Mouse (Mus musculus): ENCODE data around the gene Mrpl58.
"Not testable (repeated sequence)": the region's sequence is repeated elsewhere in the genome, so short reads cannot be mapped to it uniquely, and the experiment has no call there.

Gene Mrpl58

GRCm38 (mm10) chr11:115382891-115383290, 20.7 kb upstream of the Mrpl58 start:
- DNase-seq (ENCODE audit: low spot score) = peak; percentile 49

DNA sequence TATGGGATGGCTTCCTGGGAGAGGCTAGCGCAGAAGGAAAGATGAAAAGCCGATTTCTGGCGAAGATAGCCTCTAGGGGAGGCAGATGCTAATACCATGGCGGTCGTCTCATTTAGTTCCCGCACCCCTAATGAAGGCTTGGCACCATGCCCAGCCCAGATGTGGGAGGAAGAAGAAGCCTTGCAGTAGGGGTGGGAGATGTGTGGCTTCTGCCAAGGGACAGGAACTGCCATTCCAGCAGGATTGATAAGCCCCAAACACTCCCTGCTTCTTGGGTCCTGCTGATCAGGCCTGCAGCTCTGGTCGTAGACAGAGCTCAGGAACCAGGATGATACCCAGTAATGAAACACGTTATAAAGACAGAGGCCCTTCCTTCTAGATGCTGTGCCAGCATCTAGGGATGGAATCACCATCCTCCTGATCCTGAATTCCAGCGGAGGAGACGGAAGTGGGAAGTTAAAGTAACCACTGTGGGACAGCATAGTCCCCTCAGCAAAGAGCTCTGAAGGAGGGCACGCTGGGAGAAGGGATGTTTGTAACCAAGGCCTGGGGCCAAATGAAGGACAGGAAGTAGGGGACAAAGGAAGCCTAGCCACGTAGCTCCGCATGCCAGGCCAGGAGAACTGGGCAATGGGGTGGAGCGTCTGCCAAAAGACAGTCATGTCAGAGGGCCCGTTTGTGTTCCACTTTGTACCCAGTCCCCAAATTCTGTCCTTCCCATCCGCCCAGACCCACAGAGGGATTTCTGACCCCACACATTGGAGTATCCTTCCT, 19.7 kb upstream of the Mrpl58 start:
- peak; percentile 69 for DNase-seq (ENCODE audit: low spot score)

GRCm38 (mm10) chr11:115384587-115384986, 19.0 kb upstream of the Mrpl58 start:
- peak; percentile 24 for DNase-seq (ENCODE audit: low spot score)

GRCm38 (mm10) chr11:115386859-115387258, 16.7 kb upstream of the Mrpl58 start:
- not testable (repeated sequence) for DNase-seq (ENCODE audit: low spot score)

DNA sequence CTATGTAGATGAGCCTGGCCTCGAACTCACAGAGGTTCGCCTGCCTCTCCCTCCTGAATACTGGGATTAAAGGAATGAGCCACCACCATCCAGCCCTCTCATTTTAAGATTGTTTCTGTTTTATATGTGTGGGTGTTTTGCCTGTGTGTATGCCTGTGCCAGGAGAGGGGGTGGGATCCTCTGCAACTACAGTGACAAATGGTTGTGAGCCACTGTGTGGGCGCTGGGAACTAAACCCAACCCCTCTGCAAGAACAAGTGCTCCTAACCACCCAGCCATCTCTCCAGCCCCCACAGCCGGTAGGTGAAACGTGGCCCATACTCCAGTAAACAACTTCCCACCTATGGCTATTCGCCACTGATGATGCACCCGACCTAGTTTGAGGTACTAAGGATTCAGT, 12.2 kb upstream of the Mrpl58 start:
- no peak for DNase-seq (ENCODE audit: low spot score)

DNA sequence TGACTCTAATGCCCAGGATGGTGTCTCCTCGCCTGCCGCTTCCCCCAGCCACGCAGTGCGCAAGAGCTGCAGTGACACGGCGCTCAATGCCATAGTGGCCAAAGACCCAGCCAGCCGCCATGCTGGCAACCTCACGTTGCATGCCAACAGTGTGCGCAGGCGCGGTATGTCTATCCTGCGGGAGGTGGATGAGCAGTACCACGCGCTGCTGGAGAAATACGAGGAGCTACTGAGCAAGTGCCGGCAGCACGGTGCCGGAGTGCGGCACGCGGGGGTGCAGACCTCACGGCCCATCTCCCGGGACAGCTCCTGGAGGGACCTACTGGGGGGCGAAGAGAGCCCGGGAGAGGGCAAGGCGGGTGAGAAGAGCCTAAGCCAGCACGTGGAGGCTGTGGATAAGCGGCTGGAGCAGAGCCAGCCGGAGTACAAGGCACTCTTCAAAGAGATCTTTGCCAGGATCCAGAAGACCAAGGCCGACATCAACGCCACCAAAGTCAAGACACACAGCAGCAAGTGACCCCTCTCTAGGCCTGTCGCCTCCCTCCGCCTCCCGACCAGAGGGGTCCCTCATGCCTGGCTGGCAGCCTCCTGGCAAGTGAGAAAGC, 9.7 kb upstream of the Mrpl58 start:
- no peak for DNase-seq (ENCODE audit: low spot score)

- no peak for DNase-seq (ENCODE audit: low spot score)
These were observed 5.5 kb upstream of the Mrpl58 start for GRCm38 (mm10) chr11:115398085-115398484.

DNA sequence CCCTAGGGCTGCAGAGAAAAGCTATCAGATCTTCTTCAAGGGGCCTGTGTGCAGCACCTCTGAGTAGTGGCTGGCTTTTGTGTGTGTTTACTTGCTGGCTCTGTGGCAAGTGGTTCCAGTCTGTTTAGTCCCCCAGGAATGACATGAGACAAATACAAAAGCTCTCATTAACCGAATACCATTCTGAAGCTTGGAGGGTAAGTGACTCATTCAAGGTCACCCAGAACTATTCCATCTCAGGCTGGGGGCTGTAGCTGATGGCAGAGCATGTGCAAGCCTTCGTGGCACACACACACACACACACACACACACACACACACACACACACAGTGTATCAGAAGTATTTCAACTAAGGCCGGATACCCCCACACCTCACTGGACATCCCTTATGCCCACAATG, 3.4 kb upstream of the Mrpl58 start:
- DNase-seq (ENCODE audit: low spot score) = no peak

DNA sequence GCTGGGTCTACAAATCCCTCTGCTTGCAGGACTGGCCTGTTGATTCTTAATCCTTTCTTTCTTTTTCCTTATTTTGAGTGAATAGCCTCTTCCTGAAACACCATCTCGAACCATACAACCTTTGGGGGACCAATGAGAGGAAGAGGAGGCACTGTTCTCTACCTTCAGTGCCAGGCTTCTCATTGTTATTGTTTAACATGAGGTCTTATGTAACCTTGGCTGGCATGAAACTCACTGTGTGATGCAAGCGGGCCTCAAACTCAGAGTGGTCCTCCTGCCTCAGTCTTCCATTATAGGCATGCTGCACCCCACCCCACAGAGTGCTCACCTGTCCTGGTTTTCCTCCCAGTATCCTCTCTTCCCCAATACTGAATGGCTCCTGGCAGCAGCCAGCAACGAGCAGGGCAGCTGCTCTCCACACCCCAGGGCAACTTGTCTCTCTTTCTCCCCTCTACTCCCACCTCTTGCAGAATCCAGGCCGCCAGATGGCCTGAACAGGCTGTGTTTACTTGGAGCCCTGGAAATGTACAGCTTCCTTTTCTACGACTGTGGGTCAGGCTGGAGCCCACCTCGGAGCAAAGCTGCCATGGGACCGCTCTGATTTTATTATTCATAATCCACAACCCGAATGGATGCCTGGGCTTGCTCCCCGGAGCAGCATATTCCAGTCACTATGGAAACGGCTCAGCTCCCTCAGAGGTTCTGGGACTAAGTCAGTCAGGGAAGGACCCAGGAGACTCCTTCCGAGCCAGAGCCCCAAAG, 2.7 kb upstream of the Mrpl58 start:
- peak; percentile 82 for DNase-seq (ENCODE audit: low spot score)

DNA sequence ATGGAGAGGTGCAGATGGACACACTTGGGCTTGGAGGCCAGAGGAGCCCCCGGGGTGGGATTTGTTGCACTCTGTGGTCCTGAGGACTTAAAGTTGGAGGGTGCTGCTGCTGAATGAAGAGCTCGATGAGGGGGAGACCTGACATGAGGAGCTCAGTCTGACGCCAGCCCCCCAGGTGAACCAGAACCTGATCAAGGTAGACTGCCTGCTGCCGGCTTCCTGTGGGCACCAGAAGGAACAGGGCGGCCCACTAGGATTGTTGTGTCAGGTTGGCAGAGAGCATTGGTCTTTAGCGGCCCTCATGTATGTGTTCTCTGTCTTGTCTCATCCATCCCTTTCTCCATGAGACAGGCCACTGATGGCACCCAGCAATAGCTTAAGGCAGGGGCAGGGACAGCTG, 2.2 kb downstream of the Mrpl58 start:
- DNase-seq (ENCODE audit: low spot score) = no peak

DNA sequence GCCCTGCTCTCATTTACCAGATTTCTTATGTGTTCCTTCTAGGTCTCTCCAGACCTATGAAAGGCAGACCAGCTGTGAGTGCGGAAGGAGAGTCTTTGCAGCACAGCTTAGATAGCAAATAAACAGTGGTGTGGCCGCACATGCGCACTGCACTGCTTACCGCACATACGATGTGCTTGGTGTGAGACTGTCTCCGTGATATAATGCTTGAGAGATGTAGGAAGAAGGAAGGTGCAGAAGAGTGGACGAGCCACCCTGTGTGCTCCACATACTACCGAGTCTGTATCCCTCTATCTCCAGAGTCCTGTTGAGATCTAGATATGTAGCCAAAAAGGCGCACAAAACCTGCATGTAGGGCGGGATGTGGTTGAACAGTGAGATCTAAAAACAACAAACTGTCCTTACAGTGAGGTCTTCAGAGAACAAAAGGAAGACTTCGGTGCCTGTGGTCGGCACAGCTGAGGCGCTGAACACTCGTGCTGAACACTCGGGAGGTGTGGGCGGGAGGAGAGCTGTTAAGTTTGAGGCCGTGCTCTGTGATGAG, 3.4 kb downstream of the Mrpl58 start:
- no peak for DNase-seq (ENCODE audit: low spot score)

- no peak for DNase-seq (ENCODE audit: low spot score)
These were observed 4.8 kb downstream of the Mrpl58 start for GRCm38 (mm10) chr11:115408266-115408920.

GRCm38 (mm10) chr11:115409556-115409955, 6.0 kb downstream of the Mrpl58 start:
- no peak for DNase-seq (ENCODE audit: low spot score)

DNA sequence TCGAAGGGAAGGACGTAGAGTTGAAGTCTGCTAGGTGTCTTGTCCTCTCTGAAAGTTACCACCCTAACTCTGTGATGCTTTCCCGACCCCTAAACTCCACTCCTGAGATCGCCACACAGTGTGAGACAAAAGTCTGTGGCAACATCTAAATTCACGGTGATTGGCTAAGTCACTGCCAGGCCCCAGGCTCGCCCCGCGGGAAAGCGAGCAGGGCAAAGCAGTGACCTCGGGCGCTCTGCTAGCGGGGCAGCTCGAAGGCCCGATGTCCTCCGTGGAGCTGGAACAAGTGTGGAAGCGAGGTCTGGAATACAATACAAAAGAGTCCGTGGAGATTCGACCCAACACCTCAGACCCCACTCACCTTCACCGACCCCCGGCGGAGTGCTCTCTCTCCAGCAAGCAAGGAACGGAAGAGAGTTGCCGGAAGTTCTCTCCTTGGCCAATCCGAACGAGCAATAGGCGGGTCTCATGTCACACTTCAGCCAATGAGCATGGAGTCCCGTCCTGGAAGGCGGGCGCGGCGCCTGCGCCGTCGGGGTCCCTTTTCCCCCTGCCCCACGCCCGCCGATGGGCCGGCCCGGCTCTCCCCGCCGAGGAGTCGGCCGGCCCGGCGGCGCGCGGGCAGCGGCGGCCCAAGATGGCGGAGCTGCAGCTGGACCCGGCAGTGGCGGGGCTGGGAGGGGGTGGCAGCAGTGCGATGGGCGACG, 16.1 kb downstream of the Mrpl58 start, which contains the start of the genes Atp5h and Kctd2:
Gene Atp5h, minus strand, starts transcription at position 432 of the 707 bp plus-strand sequence.
Gene Kctd2, plus strand, starts transcription at position 598 of the 707 bp plus-strand sequence.
- peak; percentile 97 for DNase-seq (ENCODE audit: low spot score)

DNA sequence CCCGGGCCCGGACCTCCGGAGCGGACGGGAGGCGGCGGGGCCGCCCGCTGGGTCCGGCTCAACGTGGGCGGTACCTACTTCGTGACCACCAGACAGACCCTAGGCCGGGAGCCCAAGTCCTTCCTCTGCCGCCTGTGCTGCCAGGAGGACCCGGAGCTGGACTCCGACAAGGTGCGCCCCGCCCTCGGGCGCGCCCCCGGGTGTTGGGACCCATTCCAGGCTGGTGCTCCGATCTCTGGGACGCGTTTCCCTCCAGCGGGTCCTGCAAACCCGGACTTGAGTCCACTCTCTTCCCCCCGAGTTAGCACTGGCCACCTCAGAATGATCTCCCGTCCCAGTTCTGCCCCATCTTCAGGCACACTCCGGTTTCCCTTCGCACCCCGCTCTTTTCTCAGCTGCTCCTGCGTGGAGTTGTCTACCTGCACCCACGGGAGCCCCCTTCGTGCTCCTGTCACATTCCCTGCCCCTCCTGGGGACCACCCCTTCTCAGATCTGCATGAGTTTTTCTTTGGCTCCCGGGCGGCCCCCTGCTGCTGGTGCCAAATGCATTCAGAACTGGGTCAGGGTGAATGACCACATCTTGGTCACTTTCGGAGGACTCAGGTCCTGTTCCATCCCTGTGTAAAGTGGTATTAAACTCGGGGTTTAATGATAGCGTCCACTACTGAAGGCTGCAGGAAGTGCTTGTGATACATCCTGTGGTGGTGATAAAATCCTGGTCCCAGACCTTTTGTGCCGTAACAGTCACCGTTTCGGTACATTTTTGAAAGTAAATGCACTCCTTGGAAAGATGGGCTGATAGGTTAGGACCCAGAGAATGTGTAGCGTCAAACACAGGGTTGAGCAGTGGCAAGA, 17.0 kb downstream of the Mrpl58 start:
- DNase-seq (ENCODE audit: low spot score) = peak; percentile 67

GRCm38 (mm10) chr11:115421328-115421727, 17.8 kb downstream of the Mrpl58 start:
- DNase-seq (ENCODE audit: low spot score) = no peak

- DNase-seq (ENCODE audit: low spot score) = no peak
These were observed 18.4 kb downstream of the Mrpl58 start for GRCm38 (mm10) chr11:115421972-115422371.

DNA sequence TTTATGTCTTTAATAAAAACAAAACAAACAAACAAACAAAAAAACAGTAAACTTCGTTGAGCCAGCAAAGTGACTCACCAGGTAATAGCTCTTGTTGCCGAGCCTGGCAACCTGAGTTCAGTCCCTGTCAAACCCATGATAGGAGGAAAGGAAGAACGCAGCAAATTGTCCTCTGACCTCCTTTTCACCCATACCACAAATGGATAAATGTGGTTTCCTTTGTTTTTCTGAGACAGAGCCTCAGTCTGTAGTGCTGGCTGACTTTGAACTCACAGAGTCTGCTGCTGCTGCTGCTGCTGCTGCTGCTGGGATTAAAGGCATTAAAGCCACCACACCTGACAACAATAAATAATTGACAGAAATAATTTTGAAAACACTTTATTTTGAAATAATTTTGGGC, 19.5 kb downstream of the Mrpl58 start:
- no peak for DNase-seq (ENCODE audit: low spot score)

DNA sequence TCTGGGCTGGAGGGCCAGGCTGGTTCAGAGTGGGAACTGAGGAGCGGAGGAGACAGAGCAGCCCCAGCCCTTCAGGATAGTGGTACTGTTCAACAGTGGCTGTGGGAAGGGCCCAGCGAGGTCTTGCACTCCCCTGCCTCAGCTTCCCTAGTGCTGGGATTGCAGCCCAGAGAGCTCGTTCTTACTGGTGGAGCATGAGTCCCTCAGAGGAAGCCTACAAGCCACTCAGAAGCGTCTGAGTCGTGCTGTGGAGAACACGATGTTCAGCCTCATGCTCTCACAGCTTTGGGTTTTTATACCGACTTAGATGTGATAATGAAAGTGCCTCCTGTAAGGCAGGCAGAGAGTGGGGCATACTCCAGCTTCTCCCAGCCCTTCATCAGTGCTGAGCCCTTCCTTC, 21.1 kb downstream of the Mrpl58 start:
- DNase-seq (ENCODE audit: low spot score) = no peak

GRCm38 (mm10) chr11:115425671-115426070, 22.1 kb downstream of the Mrpl58 start:
- DNase-seq (ENCODE audit: low spot score) = no peak
